Mouse (Mus musculus) splenic B cell, adult 2 months (primary cell): ENCODE results near the gene Gm9774.

Experiments used
- DNase-seq: peaks from one replicate; pipeline ENCODE4 v3.0.0-alpha.2; 2011; ENCODE audit warnings: low read depth, low spot score
- H3K27me3 ChIP-seq: 2 replicates; pipeline ENCODE4 v1.6.1; 2012; ENCODE audit warnings: mild to moderate bottlenecking, low read length, moderate library complexity, mixed read lengths; ENCODE audit not compliant: control insufficient read depth, poor library complexity, insufficient read depth, severe bottlenecking
- H3K36me3 ChIP-seq: 2 replicates; pipeline ENCODE4 v1.6.1; 2012; ENCODE audit warnings: mild to moderate bottlenecking, low read length, moderate library complexity, mixed read lengths; ENCODE audit not compliant: control insufficient read depth, poor library complexity, insufficient read depth, severe bottlenecking

The Gm9774 gene

GRCm38 (mm10) chr3:92429323-92429722 is at the start of gene Gm9774:
TSS of gene Gm9774 (minus strand) at chr3:92429423.
- no peaks in the 10 kb centered on the region for H3K36me3 ChIP-seq
- DNase-seq: no peak
- H3K27me3 ChIP-seq: no peaks in the 10 kb centered on the region

GRCm38 (mm10) chr3:92470111-92470510 is 40.9 kb upstream of the Gm9774 start:
- H3K36me3 ChIP-seq: no peaks in the 10 kb centered on the region
- DNase-seq: no peak
- no peaks in the 10 kb centered on the region; the same call in 1 of the 2 replicates for H3K27me3 ChIP-seq

- H3K36me3 ChIP-seq: no peaks in the 10 kb centered on the region
- no peaks in the 10 kb centered on the region; the same call in 1 of the 2 replicates for H3K27me3 ChIP-seq
- DNase-seq: no peak
These were observed 38.2 kb upstream of the Gm9774 start for GRCm38 (mm10) chr3:92467424-92467823.

- Histone ChIP-seq H3K36me3 (no peaks in the 10 kb centered on the region), H3K27me3 (no peaks in the 10 kb centered on the region)
- no peak for DNase-seq
These were observed 37.4 kb upstream of the Gm9774 start for GRCm38 (mm10) chr3:92466576-92466975.

GRCm38 (mm10) chr3:92458620-92459019 is 29.4 kb upstream of the Gm9774 start, which contains the start of gene Sprr3:
TSS of gene Sprr3 (minus strand) at chr3:92458720.
- Histone ChIP-seq H3K27me3 (no peaks in the 10 kb centered on the region), H3K36me3 (no peaks in the 10 kb centered on the region)
- no peak for DNase-seq

- no peaks in the 10 kb centered on the region for H3K36me3 ChIP-seq
- no peaks in the 10 kb centered on the region for H3K27me3 ChIP-seq
- DNase-seq: no peak
These were observed 25.9 kb upstream of the Gm9774 start for GRCm38 (mm10) chr3:92455151-92455550.

GRCm38 (mm10) chr3:92440177-92440576 is 11.0 kb upstream of the Gm9774 start:
- DNase-seq: no peak
- Histone ChIP-seq H3K36me3 (no peaks in the 10 kb centered on the region), H3K27me3 (no peaks in the 10 kb centered on the region)

- no peak for DNase-seq
- Histone ChIP-seq H3K27me3 (no peaks in the 10 kb centered on the region), H3K36me3 (no peaks in the 10 kb centered on the region)
These were observed 9.5 kb upstream of the Gm9774 start, which contains the start of gene Sprr1b for GRCm38 (mm10) chr3:92438689-92439088. TSS of gene Sprr1b (minus strand) at chr3:92438789.

GRCm38 (mm10) chr3:92432282-92432681 is 3.1 kb upstream of the Gm9774 start, which contains the start of gene Sprr2k:
TSS of gene Sprr2k (plus strand) at chr3:92432582.
- H3K27me3 ChIP-seq: no peaks in the 10 kb centered on the region
- no peak for DNase-seq
- H3K36me3 ChIP-seq: no peaks in the 10 kb centered on the region

GRCm38 (mm10) chr3:92417782-92418181 is 11.4 kb downstream of the Gm9774 start, which contains the start of gene Sprr2j-ps:
TSS of gene Sprr2j-ps (plus strand) at chr3:92418082.
- DNase-seq: no peak
- H3K36me3 ChIP-seq: no peaks in the 10 kb centered on the region
- H3K27me3 ChIP-seq: no peaks in the 10 kb centered on the region; the same call in 1 of the 2 replicates

GRCm38 (mm10) chr3:92407691-92408090 is 21.5 kb downstream of the Gm9774 start, which contains the start of gene Sprr2i:
TSS of gene Sprr2i (plus strand) at chr3:92407991.
- H3K36me3 ChIP-seq: no peaks in the 10 kb centered on the region
- DNase-seq: no peak
- H3K27me3 ChIP-seq: no peaks in the 10 kb centered on the region

- no peaks in the 10 kb centered on the region for H3K36me3 ChIP-seq
- no peak for DNase-seq
- H3K27me3 ChIP-seq: no peaks in the 10 kb centered on the region
These were observed 34.9 kb downstream of the Gm9774 start for GRCm38 (mm10) chr3:92394301-92394700.

GRCm38 (mm10) chr3:92385385-92385784 is 43.8 kb downstream of the Gm9774 start, which contains the start of gene Sprr2h:
TSS of gene Sprr2h (plus strand) at chr3:92385685.
- DNase-seq: no peak
- Histone ChIP-seq H3K27me3 (no peaks in the 10 kb centered on the region), H3K36me3 (no peaks in the 10 kb centered on the region)
